Mouse (Mus musculus) embryo, embryonic 10 days (tissue): ENCODE data around the gene Zrsr1.
A peak's percentile ranks its signal among the peaks of the same experiment; 100 is the strongest.

ENCODE experiments used
- DNase-seq: peaks from one replicate; pipeline ENCODE4 v3.0.0-alpha.2; 2015; ENCODE audit warnings: low spot score

The Zrsr1 gene

GRCm38 (mm10) chr11:22972746-22973526 lies 1.1 kb downstream of the Zrsr1 start:
- peak; percentile 86 for DNase-seq

DNA sequence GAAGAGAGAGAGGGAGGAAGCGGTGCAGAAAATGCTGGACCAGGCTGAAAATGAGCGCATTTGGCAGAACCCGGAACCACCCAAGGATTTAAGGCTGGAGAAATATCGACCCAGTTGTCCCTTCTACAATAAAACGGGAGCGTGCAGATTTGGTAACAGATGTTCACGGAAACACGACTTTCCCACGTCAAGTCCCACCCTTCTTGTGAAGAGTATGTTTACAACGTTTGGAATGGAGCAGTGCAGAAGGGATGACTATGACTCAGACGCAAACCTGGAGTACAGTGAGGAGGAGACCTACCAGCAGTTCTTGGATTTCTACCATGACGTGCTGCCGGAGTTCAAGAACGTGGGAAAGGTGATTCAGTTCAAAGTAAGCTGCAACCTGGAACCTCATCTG lies 1.8 kb downstream of the Zrsr1 start:
- DNase-seq = no peak

DNA sequence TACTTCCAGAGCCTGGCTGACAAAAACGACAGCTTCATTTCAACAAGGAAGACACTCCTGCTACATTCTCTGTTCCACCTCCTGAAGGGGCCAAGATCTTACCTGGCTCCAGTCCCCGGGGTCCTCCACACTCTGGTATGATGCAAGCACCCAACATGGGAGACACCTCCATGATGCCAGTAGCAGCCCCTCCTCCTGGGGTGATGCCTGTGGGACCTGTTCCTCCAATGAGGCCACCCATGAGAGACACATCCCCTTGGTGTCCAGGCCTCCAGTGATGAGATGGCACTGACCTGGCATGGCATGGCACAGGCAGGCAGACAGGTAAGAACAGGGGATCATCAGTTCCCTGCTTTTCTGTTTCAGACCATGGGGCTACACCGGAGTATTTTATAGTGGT lies 6.4 kb downstream of the Zrsr1 start:
- DNase-seq = no peak

DNA sequence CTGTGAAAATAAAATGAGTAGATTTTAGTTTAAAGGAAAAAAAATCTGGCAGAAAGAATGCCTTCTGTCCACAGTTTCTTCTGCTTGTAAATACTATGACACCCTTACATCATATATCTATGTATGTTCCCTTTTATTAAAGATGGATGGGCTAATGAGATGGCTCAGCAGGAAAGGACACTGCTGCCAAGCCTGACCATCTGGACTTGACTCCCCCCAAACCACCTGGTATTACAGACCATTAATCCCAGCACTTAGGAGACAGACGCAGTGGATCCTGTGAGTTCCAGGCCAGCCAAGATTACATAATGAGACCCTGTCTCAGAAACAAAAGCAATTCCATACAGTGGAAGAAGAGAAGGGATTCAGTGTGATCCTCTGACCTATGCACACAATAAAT lies 6.9 kb downstream of the Zrsr1 start:
- DNase-seq = no peak

DNA sequence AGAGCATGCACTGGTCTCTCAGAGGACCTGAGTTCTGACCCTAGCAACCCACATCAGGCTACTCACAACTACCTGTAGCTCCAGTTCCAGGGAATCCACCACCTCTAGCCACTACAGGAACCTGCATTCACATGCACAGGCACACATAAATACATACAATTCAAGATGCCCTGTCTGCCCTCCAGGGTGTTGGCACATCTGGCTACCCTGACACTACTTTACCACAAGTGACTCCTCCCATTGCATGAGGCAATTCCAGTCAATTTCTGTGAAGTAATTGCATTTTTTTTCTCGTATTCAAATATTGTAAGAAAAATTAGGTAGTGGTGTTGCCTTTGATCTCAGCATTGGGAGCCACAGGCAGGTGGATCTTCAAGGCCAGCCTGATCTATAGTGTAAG lies 7.4 kb downstream of the Zrsr1 start:
- no peak for DNase-seq

DNA sequence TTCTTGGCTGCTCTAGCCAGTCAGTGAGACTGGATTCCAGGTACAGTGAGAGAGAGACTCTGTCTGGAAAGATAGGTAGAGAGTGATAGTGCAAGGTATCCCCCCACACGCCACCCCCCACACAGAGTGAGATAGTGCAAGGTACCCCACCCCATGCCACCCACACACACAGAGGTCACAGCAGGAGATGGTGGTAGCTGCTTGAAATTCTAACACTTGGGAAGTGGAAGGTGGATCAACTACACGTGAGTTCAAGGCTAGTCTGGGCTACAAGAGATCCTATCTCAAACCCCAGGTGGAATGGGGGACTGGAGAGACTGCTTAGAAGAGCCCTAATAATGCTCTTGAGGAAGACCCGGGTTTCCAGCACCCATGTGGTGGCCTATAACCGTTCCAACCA lies 9.2 kb downstream of the Zrsr1 start:
- no peak for DNase-seq

DNA sequence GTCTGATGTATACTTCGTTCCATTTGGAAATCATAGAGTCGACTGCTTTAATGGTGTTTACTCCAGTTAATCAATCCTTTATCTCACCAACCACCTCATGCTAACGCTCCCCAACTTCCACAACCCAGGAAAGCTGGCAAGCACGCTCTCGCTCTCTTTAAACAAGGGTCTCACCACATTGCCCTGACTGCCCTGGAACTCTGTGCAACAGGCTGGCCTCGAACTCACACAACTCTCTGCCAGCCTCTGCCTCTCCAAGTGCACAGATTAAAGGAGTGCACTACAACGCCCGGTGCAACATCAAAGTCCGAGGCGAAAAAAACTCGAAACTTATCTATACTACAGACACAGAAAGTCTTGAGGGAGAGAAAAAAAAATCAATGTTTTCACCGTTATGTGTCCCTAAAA lies 9.7 kb downstream of the Zrsr1 start:
- DNase-seq = no peak

- DNase-seq = peak; percentile 95
Measured at GRCm38 (mm10) chr11:22981984-22982757, 10.4 kb downstream of the Zrsr1 start, which contains the start of the genes Gm28048 and Commd1. Gm28048 (minus strand) TSS chr11:22982090. Commd1 (minus strand) TSS chr11:22982382.

GRCm38 (mm10) chr11:22982846-22983245 lies 11.0 kb downstream of the Zrsr1 start:
- DNase-seq = no peak

DNA sequence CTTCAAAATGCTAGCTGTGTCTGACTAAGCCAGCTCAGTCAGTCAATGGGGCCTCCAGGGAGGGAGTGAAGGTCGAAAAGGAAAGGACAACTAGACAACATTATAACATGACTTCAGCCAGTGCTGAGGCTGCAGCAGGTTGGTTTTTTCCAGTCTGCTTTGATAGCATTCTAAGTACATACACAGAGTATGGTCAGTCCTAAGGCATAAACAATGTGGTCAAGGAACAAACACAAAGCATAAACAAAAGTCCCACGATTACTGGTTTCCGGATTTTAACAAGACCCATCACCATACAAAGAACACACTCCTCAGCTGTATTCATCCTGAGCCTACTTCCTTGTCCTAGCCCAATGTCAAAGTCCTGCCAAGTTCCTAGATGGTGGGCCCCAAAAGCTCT lies 13.7 kb downstream of the Zrsr1 start:
- DNase-seq = no peak

GRCm38 (mm10) chr11:22987357-22987756 lies 15.6 kb downstream of the Zrsr1 start:
- DNase-seq = peak; percentile 70

DNA sequence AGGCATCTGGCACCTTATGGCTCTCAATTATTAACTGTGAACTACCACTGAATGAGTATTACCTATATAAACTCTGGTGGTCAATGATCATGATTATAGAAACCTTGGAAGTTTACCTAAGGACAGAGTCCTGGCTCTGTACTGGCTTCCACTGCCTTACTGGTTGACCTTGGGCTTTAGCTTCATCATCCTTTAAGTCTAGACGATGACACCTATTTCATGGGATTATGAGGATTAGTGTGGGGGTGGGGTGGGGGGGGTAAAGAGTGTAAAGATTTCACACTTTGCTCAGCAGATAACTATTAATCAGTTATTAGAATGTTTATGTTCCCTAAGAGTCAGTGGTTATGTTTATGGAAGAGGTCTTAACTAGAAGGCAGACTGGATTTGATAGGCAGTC lies 18.0 kb downstream of the Zrsr1 start:
- no peak for DNase-seq

DNA sequence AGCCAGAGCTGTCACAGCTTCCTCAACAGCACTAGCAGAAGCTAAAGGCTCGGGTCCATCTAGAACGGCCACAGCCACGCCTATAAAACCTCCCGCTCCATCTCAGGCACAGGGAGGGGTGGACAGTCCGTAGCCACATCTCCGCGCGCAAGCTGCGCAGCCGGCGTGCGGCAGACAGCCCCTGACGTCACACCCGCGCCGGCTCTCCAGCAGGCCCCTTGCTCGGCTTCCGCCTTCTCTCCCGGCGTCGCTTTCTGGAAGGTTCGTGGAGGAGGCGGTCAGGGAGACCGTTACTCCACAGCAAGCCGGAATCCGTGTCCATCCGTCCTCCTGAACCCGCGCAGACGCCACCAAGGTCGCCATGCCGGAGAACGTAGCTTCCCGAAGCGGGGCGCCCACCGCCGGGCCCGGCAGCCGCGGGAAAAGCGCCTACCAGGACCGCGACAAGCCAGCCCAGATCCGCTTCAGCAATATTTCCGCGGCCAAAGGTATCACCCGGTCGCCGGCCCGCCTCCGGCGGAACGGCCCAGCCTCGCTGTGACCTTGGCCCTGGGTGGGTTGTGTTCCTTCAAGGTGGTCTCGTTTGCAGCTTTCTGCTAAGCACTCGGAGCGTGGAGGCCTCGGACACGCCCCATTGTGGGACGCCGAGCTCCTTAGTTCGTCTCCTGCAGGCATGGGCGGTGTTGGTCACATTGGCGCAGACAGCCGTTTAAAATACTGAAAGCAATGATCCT lies 18.8 kb downstream of the Zrsr1 start, which contains the start of gene Cct4:
Cct4 (plus strand) TSS at position 127 of the 734 bp plus-strand sequence.
- peak; percentile 95 for DNase-seq

- DNase-seq = no peak
Measured at GRCm38 (mm10) chr11:22991218-22991835, 19.5 kb downstream of the Zrsr1 start.

DNA sequence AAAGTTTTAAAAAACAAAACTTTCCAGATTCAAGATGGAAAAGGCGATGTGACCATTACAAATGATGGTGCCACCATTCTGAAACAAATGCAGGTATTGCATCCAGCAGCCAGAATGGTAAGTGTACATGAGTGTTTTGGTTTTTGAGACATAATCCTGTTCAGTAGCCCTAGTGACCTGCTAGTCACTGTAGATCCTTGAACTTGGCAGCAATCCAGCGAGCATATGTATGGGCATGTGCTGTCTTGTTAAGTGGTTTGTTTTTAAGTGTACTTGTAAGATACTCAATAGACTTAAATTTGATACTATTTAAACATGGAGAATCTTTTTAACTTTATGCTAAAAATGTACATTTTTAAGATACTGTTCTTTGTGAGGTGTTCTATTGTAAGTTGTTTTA lies 22.5 kb downstream of the Zrsr1 start:
- no peak for DNase-seq

DNA sequence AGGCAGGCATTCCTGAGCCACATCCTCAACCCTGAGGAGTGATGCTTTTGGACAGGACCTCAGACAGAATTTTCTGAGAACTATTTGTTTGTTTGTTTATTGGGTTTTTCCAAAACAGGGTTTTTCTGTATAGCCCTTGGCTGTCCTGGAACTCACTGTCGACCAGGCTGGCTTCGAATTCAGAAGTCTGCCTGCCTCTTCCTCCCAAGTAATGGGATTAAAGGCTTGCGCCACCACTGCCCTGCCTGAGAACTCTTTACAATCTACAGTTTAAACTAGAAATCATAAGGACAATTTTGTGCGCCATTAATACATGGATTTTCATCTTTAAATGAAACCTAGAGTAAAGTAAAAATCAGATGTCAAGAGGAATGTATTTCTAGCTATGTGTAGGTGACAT lies 23.7 kb downstream of the Zrsr1 start:
- no peak for DNase-seq

DNA sequence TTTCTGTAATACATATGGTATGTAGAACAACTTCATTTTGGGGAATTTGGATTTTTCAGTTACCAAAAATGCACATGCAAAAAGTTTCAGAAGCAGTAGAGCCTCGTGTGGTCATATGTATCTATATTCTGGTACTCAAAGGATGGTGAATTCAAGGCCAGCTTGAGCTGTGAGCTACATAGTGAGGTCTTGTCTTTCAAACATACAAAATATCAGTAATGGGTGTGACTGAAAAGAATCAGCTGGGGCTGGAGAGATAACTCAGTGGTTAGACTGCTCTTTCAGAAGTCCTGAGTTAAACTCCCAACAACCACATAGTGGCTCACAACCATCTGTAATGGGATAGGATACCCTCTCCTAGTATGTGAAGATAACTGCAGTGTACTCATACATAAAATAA lies 26.5 kb downstream of the Zrsr1 start:
- no peak for DNase-seq

GRCm38 (mm10) chr11:23005276-23005675 lies 33.5 kb downstream of the Zrsr1 start:
- no peak for DNase-seq

DNA sequence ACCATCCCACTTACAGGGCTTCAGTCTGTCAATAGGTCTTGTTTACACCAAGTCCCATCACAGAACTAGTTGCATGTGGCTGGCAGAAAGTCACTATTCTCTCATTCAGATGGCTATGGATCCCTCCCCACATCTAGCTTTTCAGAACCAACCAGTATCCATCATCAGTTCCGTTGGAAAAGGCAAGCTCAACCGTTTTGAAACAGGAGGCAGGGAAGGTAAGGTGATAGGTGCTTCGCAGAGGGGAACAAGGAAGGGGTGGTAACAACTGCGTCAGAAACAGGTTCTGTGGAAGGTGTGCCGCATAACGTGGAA lies 35.3 kb downstream of the Zrsr1 start:
- DNase-seq = no peak

DNA sequence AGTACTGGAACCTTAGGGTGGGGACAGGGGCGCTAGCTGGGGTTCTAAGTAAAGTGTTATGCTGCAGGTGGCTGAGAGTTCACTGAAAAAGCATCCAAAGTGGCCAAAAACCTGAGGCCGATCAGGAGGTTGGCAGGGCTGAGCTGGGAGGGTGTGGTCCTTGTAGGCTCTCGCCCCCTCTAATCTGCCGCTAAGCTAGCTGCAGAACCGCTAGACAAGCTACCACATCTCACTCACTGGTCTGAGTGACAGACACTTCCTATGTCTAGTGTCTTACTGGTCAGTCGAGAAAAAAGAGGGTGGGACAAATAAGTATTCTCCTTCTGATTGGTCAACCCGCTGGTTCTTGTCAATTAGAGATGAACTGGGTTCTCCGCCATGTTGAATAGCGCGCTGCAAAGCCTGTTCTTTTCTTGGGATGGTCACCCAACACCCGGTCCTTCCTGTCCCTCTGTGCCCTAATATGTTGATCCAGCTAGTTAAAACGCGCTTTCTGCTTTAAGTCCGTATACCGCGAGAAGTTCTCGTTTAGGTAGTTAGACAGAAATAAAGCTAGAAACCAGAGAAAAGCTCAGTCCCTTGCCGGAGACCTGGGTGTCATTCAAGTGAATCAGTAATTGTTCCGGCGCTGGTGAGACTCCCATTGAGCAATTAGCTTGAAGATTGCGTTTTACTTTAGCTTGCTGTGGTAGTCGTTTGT lies 35.8 kb downstream of the Zrsr1 start, which contains the start of gene Fam161a:
Fam161a (plus strand) TSS at position 51 of the 700 bp plus-strand sequence.
- DNase-seq = peak; percentile 92

GRCm38 (mm10) chr11:23008181-23008823 lies 36.5 kb downstream of the Zrsr1 start:
- DNase-seq = peak; percentile 92
